Mouse (Mus musculus) skeletal muscle tissue, postnatal 0 days (tissue): ENCODE data around the gene Gm10283. TPM values are rescaled to one million over a fixed set of nuclear protein-coding genes. Genes with fewer than 3 reads are reported as not detected.

Experiments
- polyA plus RNA-seq: library from polyadenylated mRNA; unstranded; fragments of >200 nt; fragmentation: Nextera tagmentation; extraction: Ambion mirVana; gene quantifications from 2 replicates; pipeline ENCODE4 v1.2.1, GENCODE M21; 2015

Gene Gm10283
- not detected in 2 replicates for polyA plus RNA-seq

GRCm38 (mm10) chr8:60503098-60503497 lies at the start of gene Gm10283:
TSS of gene Gm10283 (minus strand) at chr8:60503198.

GRCm38 (mm10) chr8:60505653-60506521 lies 2.9 kb upstream of the Gm10283 start, which contains the start of gene Aadat:
TSS of gene Aadat (plus strand) at chr8:60505932.

Other genes with a start within 250 kb of the Gm10283 start
- 0.17 and 0.22 TPM in 2 replicates for gene Aadat, start 2.7 kb upstream of the Gm10283 start, polyA plus RNA-seq
- gene Mfap3l, start 129.6 kb upstream of the Gm10283 start, polyA plus RNA-seq = 2.9 and 3.2 TPM in 2 replicates